Mouse (Mus musculus) embryo, embryonic 9.5 days (tissue): Measurements from ENCODE around the gene Wipi2.

Experiments
- DNase-seq: peaks from one replicate; pipeline ENCODE4 v3.0.0-alpha.2; 2017; ENCODE audit errors: extremely low spot score

The Wipi2 gene

GRCm38 (mm10) chr5:142630224-142630623 lies 2.7 kb downstream of the Wipi2 start:
- no peak for DNase-seq

GRCm38 (mm10) chr5:142637823-142638222 lies 10.3 kb downstream of the Wipi2 start:
- no peak for DNase-seq

DNA sequence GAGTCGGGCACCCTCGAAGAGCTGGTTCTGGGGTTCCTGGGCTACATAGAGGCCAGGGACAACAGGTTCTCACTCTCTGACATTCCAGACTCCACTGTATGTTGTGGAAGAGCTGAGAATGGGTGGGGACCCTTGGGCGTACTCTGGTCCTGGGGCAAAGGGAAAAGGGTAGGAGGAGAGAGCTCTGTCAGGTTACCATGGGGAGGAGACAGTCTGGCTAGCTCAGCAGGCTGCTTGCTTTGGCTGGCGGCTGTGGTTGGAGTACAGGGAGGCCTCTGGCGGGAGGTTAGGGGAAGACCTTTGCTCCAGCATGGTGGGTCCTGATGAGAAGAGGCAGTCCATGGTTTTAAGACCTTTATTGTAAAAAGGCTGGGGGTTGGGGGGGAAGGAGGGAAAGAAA lies 12.6 kb downstream of the Wipi2 start:
- DNase-seq = no peak

GRCm38 (mm10) chr5:142641331-142642051 lies 14.0 kb downstream of the Wipi2 start:
- no peak for DNase-seq

DNA sequence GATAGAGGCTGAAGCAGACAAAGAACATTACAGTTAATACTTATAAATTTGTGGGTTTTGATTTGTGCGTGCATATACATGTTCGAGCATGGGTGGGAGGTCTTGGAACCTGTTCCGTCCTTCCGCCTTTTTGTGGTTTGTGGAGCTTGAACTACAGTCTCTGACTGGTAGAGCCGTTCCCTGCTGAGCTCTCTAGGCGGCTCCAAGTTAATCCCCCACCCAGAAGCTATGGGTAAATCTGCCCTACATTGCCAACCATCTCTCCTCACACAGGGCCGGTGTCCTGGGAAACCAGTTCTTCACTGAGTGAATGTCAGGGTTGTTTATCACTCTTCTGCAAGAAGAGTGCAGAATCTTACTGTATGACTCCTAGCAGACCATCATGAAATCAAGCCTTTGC lies 20.7 kb downstream of the Wipi2 start:
- DNase-seq = no peak

DNA sequence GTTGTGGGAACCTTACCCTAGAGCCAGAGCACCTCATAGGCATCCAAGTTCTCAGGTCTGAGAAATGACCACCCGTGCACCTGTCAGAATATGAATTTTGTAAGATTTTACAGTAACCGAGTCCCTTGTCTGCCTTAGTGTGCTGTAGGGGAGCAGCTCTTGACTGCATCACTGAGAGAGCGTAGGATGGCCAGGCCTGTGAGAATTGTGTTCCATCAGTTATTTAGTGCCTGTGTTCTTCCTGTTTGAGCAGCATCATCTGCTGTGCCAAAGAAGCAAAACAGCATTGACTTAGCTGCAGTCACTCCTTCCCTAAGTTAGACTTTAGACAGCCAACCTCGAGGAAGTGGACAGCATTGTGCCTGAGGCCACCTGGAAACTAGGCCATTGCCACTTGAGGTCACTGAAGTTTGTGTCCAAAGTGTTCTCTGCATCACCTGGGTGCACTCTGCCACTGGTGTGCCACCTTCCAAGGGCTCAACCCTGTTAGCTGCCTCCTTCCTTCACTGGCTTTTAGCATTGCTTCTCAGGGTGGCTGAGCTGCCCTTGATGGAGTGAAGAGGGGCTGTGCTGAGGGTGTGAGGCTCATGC lies 22.1 kb downstream of the Wipi2 start:
- no peak for DNase-seq

DNA sequence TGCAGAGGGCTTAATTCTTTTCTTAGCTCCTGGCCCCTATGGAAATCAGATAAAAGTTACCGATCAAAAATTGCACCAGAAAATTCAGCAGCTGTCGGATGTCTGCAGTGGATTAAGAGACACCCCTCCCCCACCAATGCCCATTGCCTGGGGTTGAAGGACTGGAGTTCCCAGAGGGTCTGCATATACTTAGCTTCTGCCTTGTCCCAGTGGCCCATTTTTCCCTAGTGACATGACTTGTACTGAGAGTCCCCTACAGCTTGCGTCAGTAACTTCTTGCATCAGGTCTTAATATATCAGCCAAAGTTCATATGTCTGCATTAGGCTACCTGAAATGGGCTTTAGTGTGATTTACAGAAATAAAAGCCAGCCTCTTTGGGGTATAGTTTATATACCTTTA lies 22.9 kb downstream of the Wipi2 start:
- no peak for DNase-seq

- no peak for DNase-seq
Measured at GRCm38 (mm10) chr5:142650794-142651497, 23.4 kb downstream of the Wipi2 start.

DNA sequence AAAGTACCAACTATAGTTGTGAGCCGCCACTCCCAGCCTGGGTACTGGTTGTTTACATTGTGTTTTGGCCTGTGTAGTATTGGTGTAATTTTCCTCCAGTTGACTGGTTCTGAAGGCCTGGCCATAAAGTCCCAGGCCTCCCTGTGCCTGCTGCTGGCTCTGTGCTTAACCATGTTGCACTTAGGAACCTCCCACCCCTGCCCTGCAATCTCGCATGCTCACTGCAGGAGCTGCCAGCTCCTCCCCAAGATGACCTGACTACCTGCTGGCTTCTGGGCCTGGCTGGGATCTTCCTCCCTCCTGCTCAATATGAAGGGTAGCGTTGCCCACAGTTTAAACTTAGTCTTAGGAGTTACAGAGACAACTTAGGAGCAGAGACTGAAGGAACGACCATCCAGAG lies 24.8 kb downstream of the Wipi2 start:
- no peak for DNase-seq

DNA sequence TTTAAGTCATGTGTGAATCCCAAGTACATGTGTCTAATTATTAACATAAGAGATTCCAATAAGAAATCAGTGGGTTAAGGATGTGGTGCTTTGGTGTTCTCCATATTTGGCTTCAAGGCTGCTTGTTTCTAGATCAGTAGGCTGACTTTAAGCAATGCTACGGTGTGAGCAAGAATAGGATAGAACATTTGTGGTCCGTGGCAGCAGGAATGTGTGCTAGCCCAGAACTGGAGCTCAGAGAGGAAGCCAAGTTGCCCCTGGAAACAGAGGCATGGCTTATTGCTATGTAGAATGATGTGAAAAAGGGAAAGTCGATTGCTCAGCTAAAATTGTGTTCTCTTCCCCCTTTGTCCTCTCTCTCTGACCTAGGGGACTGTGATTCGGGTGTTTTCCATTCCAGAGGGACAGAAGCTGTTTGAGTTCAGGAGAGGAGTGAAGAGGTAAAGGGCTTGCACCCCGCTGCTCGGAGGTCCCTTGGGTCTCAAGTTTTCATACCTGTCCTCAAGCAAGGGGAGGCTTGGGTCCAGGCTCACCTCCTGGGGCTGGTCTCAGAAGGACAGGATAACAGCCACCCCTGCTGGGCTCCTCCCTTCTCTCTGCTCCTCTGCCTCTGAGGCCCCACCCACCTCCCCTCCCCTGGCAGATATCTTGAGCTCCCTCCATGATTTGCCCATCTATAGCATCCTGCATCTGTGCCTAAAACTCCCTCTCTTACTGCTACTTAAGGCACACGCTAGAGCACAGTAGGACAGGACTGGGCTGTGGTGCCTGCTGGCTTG lies 33.3 kb downstream of the Wipi2 start:
- no peak for DNase-seq

DNA sequence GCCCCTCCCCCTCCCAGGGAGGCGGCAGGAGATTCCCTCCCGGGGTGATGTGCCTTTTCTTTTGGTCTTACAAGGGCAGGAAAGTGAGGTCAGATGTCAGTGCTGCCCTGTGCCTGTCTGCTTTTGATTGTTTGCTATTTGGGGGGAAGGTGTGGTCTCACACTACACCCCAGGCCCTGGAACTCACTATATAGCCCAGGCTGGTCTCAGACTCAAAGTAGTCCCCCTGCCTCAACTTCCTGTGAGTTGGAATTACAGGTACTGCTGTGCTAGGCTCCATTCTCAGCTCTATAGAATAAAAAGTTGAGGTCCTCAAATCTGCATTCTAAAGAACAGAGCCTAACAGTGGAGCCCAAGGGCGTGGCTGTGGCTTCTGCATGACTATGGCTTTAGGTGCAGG lies 40.4 kb downstream of the Wipi2 start:
- DNase-seq = no peak

DNA sequence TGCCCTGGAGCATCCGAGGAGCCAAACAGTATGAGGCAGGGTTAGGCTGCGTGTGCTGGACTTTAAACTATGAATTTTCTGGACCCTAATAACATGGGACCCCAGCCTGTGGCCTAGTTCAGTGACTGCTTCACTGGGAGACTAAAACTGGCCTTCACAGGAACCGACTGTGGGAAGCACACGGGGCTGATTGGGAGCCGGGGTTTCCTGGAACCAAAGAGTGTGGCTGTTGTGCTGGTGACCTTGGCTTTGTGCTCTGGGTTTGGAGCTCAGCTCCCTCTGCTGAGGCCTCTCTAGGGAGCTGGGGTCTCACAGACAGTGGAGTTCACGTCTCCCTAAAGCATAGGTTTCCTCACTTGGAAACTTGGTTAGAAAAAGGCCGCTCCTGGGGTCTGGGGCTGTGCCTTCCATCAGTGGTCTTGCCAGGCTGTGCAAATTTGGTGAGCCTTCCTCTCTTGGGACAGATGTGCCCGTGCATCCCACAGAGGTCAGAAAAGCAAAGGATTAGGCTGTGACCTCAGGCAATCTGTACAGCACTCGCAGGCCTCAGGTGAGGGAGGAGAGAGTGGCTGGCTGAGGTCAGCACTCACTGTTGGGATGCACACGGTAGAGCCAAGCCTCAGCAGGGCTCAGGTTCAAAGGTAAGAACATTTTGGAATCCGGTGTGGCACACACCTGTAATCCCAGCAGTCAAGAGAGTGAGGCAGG lies 41.2 kb downstream of the Wipi2 start:
- DNase-seq = no peak

DNA sequence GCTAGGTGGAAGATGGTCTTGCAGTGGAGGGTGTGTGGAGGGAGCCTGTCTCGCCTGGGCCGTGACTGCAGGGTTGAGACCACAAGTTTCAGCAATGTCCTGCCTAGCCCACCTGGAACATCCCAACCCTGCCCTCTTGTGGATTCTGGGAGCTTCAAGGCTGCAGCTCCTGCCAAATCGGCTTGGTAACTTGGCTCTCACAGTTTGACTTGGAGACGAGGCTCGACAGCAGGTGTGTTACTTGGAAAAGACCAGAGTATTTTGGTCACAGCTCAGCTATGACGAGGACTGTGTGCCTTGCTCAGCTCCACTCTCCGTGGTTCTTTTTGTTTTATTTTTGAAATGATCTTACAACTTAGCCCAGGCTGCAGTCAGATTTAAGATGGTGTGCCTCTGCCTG lies 42.2 kb downstream of the Wipi2 start:
- no peak for DNase-seq

GRCm38 (mm10) chr5:142673082-142673481 lies 45.6 kb downstream of the Wipi2 start:
- peak; percentile 17 for DNase-seq

DNA sequence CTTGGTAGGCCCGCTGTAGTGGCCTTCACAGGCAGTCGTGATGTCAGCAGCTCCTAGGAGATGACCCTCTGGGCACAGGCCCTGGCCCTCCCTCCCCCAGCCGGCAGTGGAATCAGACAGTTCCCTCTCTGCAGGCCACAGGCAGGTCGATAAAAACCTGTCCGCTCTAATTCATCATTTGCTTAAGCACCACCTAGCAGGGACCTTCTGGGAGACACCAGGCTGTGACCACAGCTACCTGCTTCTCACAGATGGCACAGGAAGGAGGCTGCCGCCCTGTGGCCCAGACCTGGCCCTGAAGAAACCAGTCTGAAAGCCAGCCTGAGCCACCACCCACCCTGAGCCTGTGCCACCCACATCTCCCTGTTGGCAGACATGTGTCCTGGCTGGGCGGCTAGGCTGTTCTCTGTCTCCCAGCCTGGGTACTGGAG lies 50.7 kb downstream of the Wipi2 start:
- DNase-seq = no peak

- no peak for DNase-seq
Measured at GRCm38 (mm10) chr5:142679065-142679464, 51.6 kb downstream of the Wipi2 start.

- DNase-seq = no peak
Measured at GRCm38 (mm10) chr5:142681911-142682310, 54.4 kb downstream of the Wipi2 start.

GRCm38 (mm10) chr5:142682529-142682928 lies 55.0 kb downstream of the Wipi2 start:
- DNase-seq = no peak

DNA sequence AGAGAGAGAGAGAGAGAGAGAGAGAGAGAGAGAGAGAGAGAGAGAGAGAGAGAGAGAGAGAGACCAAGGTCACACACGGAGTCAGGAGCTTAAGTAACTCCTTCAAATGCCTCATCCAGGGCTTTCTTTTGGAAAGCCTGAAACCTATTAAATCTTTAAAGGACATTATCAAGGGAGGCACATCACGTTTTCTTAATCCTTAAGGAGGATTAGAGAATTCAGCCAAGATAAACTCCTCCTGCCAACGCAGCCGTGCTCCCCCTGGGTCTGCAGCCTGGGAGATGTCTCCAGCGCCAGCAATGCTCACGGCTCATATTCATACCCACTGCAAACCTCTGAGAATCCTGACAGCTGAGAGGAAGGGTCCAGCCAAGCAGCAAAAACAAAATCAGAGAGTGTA lies 61.4 kb downstream of the Wipi2 start:
- no peak for DNase-seq

- DNase-seq = no peak
Measured at GRCm38 (mm10) chr5:142690343-142690742, 62.8 kb downstream of the Wipi2 start.

DNA sequence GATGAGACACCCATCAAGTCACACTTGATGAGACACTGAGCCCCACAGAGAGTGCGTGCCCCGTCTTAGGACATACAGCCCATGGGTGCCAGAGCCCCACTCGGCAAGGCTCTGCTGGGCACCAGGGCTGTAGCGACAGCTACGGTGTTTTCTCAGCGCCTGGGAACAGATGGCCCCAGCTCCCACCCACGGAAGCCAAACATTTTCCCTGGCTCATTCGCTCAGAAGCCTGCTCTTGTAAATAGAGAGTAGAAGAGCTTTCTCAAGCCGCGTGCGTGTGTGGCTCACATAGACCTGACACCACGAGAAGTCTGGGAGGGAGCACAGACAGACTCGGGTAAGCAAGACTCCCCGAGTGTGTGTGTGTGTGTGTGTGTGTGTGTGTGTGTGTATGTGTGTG lies 64.8 kb downstream of the Wipi2 start, which contains the start of gene Slc29a4:
Gene Slc29a4 (plus strand): TSS at position 265 of the 400 bp plus-strand sequence.
- no peak for DNase-seq
